Mouse (Mus musculus): ENCODE measurements around the gene Slf2. TPM values are rescaled to one million over a fixed set of nuclear protein-coding genes. Genes with fewer than 3 reads are reported as not detected.

Slf2 gene
- total and polyA plus RNA-seq, 3 experiments: 30.2 to 109 (median 35.4) TPM

- H3K4me1 ChIP-seq (ENCODE audit: control insufficient read depth in 1 of 2, insufficient read depth in 2 of 2, low read length in 2 of 2): no peaks in the 10 kb centered on the region
- H3K9me3 ChIP-seq (replicated peaks; ENCODE audit: insufficient read depth, low read length): no peaks in the 10 kb centered on the region
- no peak for DNase-seq (ENCODE audit: low read depth, low spot score)
- peaks cover 9 to 21% of the 10 kb centered on the region in 2 experiments for H3K27me3 ChIP-seq (ENCODE audit: control insufficient read depth in 1 of 2, insufficient read depth in 2 of 2, low read length in 2 of 2)
- H3K9ac ChIP-seq (ENCODE audit: control insufficient read depth, low read depth, low read length, poor library complexity, severe bottlenecking): no peak overlapping the region
- H3K36me3 ChIP-seq (ENCODE audit: control insufficient read depth in 1 of 2, insufficient read depth in 2 of 2, low read length in 2 of 2): no peaks in the 10 kb centered on the region
- no peak overlapping the region for H3K4me3 ChIP-seq (ENCODE audit: control insufficient read depth in 1 of 2, insufficient read depth in 1 of 2, low read depth in 2 of 2, low read length in 2 of 2)
- H3K79me2 ChIP-seq (ENCODE audit: control insufficient read depth, insufficient read depth, low read length, poor library complexity): no peaks in the 10 kb centered on the region
- TF ChIP-seq GABPA (IDR thresholded peaks at IDR 0.05; ENCODE audit: low read depth, low read length) (no peak), MXI1 (IDR thresholded peaks at IDR 0.05; ENCODE audit: low read depth, low read length) (no peak), POLR2A (IDR thresholded peaks at IDR 0.05; ENCODE audit: control insufficient read depth in 1 of 2, insufficient read depth in 1 of 2, low read depth in 1 of 2, low read length in 2 of 2, poor library complexity in 1 of 2) (no peak), ELF1 (IDR thresholded peaks at IDR 0.05; ENCODE audit: low read depth, low read length) (no peak), SIN3A (IDR thresholded peaks at IDR 0.05; ENCODE audit: low read length) (no peak), RCOR1 (IDR thresholded peaks at IDR 0.05; ENCODE audit: low read depth, low read length) (no peak), POLR2AphosphoS2 (IDR thresholded peaks at IDR 0.05; ENCODE audit: low read length) (no peak), MEF2A (IDR thresholded peaks at IDR 0.05; ENCODE audit: extremely low read depth, insufficient replicate concordance, low read depth, low read length, poor library complexity, severe bottlenecking) (no peak), ZMIZ1 (IDR thresholded peaks at IDR 0.05; ENCODE audit: low read depth, low read length) (no peak), EP300 (IDR thresholded peaks at IDR 0.05; ENCODE audit: low read depth in 1 of 2, low read length in 2 of 2) (no peak), HCFC1 (IDR thresholded peaks at IDR 0.05; ENCODE audit: low read depth, low read length) (no peak), ZNF384 (IDR thresholded peaks at IDR 0.05; ENCODE audit: low read depth, low read length) (no peak), SMC3 (IDR thresholded peaks at IDR 0.05; ENCODE audit: low read depth, low read length) (no peak), CHD2 (IDR thresholded peaks at IDR 0.05; ENCODE audit: low read length) (no peak), GATA1 (IDR thresholded peaks at IDR 0.05; ENCODE audit: low read depth, low read length) (no peak), ETS1 (IDR thresholded peaks at IDR 0.05; ENCODE audit: low read depth, low read length) (no peak), MYC (IDR thresholded peaks at IDR 0.05; ENCODE audit: low read depth, low read length) (no peak), ZKSCAN1 (IDR thresholded peaks at IDR 0.05; ENCODE audit: low read depth, low read length) (no peak), NRF1 (IDR thresholded peaks at IDR 0.05; ENCODE audit: insufficient read depth, low read depth, low read length, poor library complexity, severe bottlenecking) (no peak), TAL1 (IDR thresholded peaks at IDR 0.05; ENCODE audit: low read length) (no peak)
- no peak overlapping the region for H3K27ac ChIP-seq (ENCODE audit: control insufficient read depth, low read depth, low read length)
Measured at GRCm38 (mm10) chr19:44918171-44918570, 12.8 kb upstream of the Slf2 start.

- no peaks in the 10 kb centered on the region for H3K9me3 ChIP-seq (replicated peaks; ENCODE audit: insufficient read depth, low read length)
- H3K36me3 ChIP-seq (ENCODE audit: control insufficient read depth in 1 of 2, insufficient read depth in 2 of 2, low read length in 2 of 2): no peaks in the 10 kb centered on the region
- no peak overlapping the region for H3K27ac ChIP-seq (ENCODE audit: control insufficient read depth, low read depth, low read length)
- no peak for TF ChIP-seq MXI1 (IDR thresholded peaks at IDR 0.05; ENCODE audit: low read depth, low read length)
- no peak for TF ChIP-seq ZMIZ1 (IDR thresholded peaks at IDR 0.05; ENCODE audit: low read depth, low read length)
- no peaks in the 10 kb centered on the region for H3K4me1 ChIP-seq (ENCODE audit: control insufficient read depth in 1 of 2, insufficient read depth in 2 of 2, low read length in 2 of 2)
- no peaks in the 10 kb centered on the region for H3K79me2 ChIP-seq (ENCODE audit: control insufficient read depth, insufficient read depth, low read length, poor library complexity)
- DNase-seq (ENCODE audit: low read depth, low spot score): no peak
- H3K27me3 ChIP-seq (ENCODE audit: control insufficient read depth in 1 of 2, insufficient read depth in 2 of 2, low read length in 2 of 2): peaks cover 15 to 18% of the 10 kb centered on the region in 2 experiments
- H3K4me3 ChIP-seq (ENCODE audit: control insufficient read depth in 1 of 2, insufficient read depth in 1 of 2, low read depth in 2 of 2, low read length in 2 of 2): no peak overlapping the region
- H3K9ac ChIP-seq (ENCODE audit: control insufficient read depth, low read depth, low read length, poor library complexity, severe bottlenecking): no peak overlapping the region
Measured at GRCm38 (mm10) chr19:44921466-44922139, 9.3 kb upstream of the Slf2 start.

All from MEL (cell line).